Mouse (Mus musculus) neutrophil, adult 65 days (primary cell): ENCODE measurements around the gene Wdr89. TPM values are rescaled to one million over a fixed set of nuclear protein-coding genes. Genes with fewer than 3 reads are reported as not detected.

Experiments
- total RNA-seq: library from RNA; stranded (reverse); gene quantifications from 2 replicates; pipeline ENCODE4 v1.2.4, GENCODE M21; 2023

The Wdr89 gene
- total RNA-seq, result 1.0 TPM in 2 replicates

GRCm38 (mm10) chr12:75669258-75670106, at the start of gene Wdr89:
Wdr89 (minus strand) TSS chr12:75669537.

GRCm38 (mm10) chr12:75596154-75597002, 73.0 kb downstream of the Wdr89 start, which contains the start of gene Ppp2r5e:
Ppp2r5e (minus strand) TSS chr12:75596245.

Other genes starting within 250 kb of the Wdr89 start
- 36.6 and 44.5 TPM in 2 replicates for gene Ppp2r5e, start 73.3 kb downstream of the Wdr89 start, total RNA-seq
- 25.3 and 33.3 TPM in 2 replicates for gene Sgpp1, start 66.2 kb upstream of the Wdr89 start, total RNA-seq
- 55.0 and 71.6 TPM in 2 replicates for gene Syne2, start 148.6 kb upstream of the Wdr89 start, total RNA-seq